Mouse (Mus musculus) midbrain, embryonic 15.5 days (tissue): Measurements from ENCODE around the gene Ccng2. TPM values are rescaled to one million over a fixed set of nuclear protein-coding genes. Genes with fewer than 3 reads are reported as not detected.
A peak's percentile ranks its signal among the peaks of the same experiment; 100 is the strongest.

ENCODE experiments used
- ATAC-seq: fragments of 200-750 bp; cut with Nextera tagmentation; replicated peaks from 2 replicates; pipeline ENCODE4 v1.8.0; 2017; ENCODE audit warnings: moderate TSS enrichment
- H3K27ac ChIP-seq: fragments of 300-500 bp; sonication (generic); 2 replicates; pipeline ENCODE4 v1.5.1; 2015; ENCODE audit warnings: mild to moderate bottlenecking, inconsistent platforms
- H3K27me3 ChIP-seq: fragments of 300-500 bp; sonication (generic); replicated peaks from 2 replicates; pipeline ENCODE4 v1.6.1; 2015; ENCODE audit warnings: inconsistent platforms
- H3K36me3 ChIP-seq: fragments of 300-500 bp; sonication (generic); replicated peaks from 2 replicates; pipeline ENCODE4 v1.6.1; 2015; ENCODE audit warnings: inconsistent platforms
- H3K4me1 ChIP-seq: fragments of 300-500 bp; sonication (generic); 2 replicates; pipeline ENCODE4 v1.6.1; 2015; ENCODE audit warnings: inconsistent platforms
- H3K4me2 ChIP-seq: fragments of 300-500 bp; sonication (generic); 2 replicates; pipeline ENCODE4 v1.6.1; 2015; ENCODE audit warnings: inconsistent platforms, mild to moderate bottlenecking, moderate library complexity
- H3K4me3 ChIP-seq: fragments of 300-500 bp; sonication (generic); 2 replicates; pipeline ENCODE4 v1.5.1; 2015; ENCODE audit warnings: mild to moderate bottlenecking, inconsistent platforms
- H3K9ac ChIP-seq: fragments of 300-500 bp; sonication (generic); 2 replicates; pipeline ENCODE4 v1.6.1; 2015; ENCODE audit warnings: mild to moderate bottlenecking, inconsistent platforms
- H3K9me3 ChIP-seq: fragments of 300-500 bp; sonication (generic); 2 replicates; pipeline ENCODE4 v1.6.1; 2016; ENCODE audit warnings: inconsistent platforms
- WGBS: fragments of 180-500 bp; shearing (Covaris S2); methylation state at CpG from one replicate; pipeline ENCODE4 v1.1.7; 2015; ENCODE audit warnings: mixed read lengths; 5-methylcytosine and 5-hydroxymethylcytosine counted together
- polyA plus RNA-seq: library from polyadenylated mRNA; unstranded; fragments of >200 nt; fragmentation: Nextera tagmentation; extraction: Ambion mirVana; gene quantifications from 2 replicates; pipeline ENCODE4 v1.2.1, GENCODE M21; 2015

Ccng2 gene
- 83.0 and 92.7 TPM in 2 replicates for polyA plus RNA-seq

DNA sequence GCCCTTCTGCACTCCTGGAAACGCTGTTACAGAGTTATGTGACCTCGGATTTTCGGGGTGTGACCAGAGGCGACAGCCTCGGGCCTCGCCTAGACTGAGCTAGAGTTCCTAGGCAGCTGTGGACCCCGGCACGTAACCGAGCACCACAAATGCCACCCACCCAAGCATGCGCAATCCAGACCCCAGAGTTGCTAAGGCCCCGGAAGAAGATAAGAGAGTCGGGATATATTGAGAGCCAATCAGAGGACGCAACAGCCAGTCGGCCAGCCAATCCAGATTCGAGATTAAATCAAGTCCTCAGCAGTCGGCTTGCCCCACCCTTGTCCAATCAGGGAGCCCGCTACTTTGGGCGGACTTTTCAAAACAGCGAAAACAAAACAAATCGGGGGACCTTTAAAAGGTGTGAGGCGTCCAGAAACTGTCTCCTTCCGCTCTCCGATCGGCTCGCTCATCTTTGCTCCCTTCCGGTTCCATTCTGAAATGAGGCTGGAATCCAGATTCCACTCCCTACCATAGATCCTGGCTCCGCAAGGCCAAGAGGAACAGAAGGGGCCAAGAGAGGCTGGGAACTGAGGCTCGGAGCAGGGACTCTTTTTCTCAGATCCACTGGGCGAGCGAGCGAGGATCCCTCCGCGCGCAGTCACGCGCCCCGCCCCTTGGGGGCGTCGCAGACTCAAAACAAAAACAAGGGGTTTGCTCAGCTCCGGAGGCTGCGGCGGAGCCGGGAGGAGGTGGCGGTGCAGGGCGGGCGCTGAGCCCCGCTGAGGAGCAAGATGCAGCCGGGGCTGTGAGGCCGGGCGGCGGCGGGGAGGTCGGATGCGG, at the start of gene Ccng2:
Gene Ccng2 (plus strand): TSS at position 375 of the 822 bp plus-strand sequence.
- peak; percentile 96 for ATAC-seq
- Histone ChIP-seq H3K36me3 (peaks cover 12% of the 10 kb centered on the region; the same call in 1 of the 2 replicates), H3K9ac (peak within 1 kb of the TSS; percentile 98), H3K27ac (peak within 1 kb of the TSS; percentile 96), H3K4me3 (peak within 1 kb of the TSS; percentile 98), H3K27me3 (no peaks in the 10 kb centered on the region), H3K4me2 (peak within 1 kb of the TSS; percentile 56), H3K4me1 (peaks cover 21% of the 10 kb centered on the region), H3K9me3 (no peaks in the 10 kb centered on the region)
- WGBS: under 1% methylated on average over 54 of the region's 54 CpGs

DNA sequence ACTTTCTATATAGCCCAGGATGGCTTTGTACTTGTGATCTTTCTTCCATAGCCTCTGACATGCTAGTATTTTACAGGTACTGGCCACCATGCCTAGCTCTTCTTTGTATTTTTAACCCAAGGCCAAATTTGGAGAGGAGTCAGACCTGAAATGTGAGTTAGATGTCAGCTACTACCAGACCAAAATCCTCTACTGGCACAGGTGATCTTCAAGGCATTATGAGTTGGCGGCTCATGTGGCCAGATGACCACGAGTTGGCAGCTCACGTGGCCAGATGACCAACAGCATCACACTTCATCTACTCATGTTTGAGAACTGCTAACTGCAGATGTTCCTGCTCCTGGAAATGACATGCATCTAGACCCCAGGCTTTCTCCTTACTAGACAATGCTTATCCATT, 48.7 kb upstream of the Ccng2 start:
- Histone ChIP-seq H3K9me3 (no peaks in the 10 kb centered on the region), H3K27me3 (no peaks in the 10 kb centered on the region), H3K9ac (no peak overlapping the region), H3K4me1 (no peaks in the 10 kb centered on the region), H3K4me2 (no peak overlapping the region), H3K36me3 (no peaks in the 10 kb centered on the region), H3K27ac (no peak overlapping the region), H3K4me3 (no peak overlapping the region)
- WGBS: 84% methylated on average over 3 of the region's 3 CpGs
- ATAC-seq: no peak

DNA sequence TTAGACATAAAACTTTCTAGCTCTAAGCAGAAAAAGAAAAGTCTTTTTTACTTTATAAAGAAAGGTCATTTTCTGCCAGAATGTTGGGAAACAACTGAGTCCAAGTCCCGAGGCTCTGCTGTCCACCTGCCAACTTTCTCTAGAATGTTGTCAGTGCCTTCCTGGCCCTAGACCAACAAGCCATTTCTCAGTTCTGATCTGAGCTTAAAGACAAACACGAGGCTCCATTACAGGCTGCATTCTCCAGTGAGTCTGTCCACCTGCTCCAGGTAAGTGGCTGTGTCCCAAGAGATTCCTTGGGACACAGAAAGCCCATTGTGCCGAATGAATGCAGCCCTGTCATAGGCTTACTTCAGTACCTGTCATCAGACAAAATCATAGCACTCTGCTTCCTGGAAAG, 45.4 kb upstream of the Ccng2 start:
- H3K4me1 ChIP-seq: no peaks in the 10 kb centered on the region
- H3K27me3 ChIP-seq: no peaks in the 10 kb centered on the region
- 76% methylated on average over 3 of the region's 3 CpGs for WGBS
- H3K36me3 ChIP-seq: no peaks in the 10 kb centered on the region
- H3K4me3 ChIP-seq: no peak overlapping the region
- H3K9me3 ChIP-seq: no peaks in the 10 kb centered on the region
- no peak overlapping the region for H3K27ac ChIP-seq
- ATAC-seq: no peak
- H3K9ac ChIP-seq: no peak overlapping the region
- H3K4me2 ChIP-seq: no peak overlapping the region

DNA sequence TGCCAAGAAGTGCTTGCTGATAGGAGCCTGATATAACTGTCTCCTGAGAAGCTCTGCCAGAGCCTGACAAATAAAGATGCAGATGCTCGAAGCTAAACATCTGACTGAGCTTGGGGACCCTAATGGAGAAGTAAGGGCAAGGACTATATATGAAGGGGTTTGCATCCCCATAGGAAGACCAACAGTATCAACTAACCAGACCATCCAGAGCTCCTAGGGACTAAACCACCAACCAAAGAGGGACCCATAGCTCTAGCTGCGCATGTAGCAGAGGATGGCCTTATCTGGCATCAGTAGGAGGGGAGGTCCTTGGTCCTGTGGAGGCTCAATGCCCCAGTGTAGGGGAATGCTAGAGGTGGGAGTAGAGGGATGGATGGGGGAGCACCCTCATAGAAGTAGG, 42.5 kb upstream of the Ccng2 start:
- no peaks in the 10 kb centered on the region for H3K9me3 ChIP-seq
- H3K4me3 ChIP-seq: no peak overlapping the region
- no peak overlapping the region for H3K4me2 ChIP-seq
- 74% methylated on average over 2 of the region's 2 CpGs for WGBS
- ATAC-seq: no peak
- no peaks in the 10 kb centered on the region for H3K27me3 ChIP-seq
- H3K4me1 ChIP-seq: no peaks in the 10 kb centered on the region
- no peaks in the 10 kb centered on the region for H3K36me3 ChIP-seq
- H3K9ac ChIP-seq: no peak overlapping the region
- H3K27ac ChIP-seq: no peak overlapping the region

DNA sequence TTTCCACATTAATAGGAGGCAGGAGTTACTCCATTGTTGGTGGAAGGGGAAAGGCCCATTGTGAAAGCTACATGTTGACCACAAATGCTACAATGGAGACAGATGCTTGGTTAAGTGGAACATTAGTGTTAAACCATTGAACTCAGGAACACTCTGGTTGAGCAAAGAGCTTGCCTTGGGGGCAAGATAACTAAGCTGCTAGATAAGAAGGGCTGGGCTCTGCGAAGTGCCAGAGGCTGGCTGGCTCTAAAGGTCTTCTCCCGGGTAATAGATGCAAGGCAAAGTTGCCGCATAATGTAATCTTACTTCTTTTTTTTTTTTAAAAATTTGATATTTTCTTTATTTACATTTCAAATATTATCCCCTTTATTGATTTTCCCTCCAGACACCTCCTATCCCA, 39.9 kb upstream of the Ccng2 start:
- Histone ChIP-seq H3K4me3 (no peak overlapping the region), H3K9me3 (no peaks in the 10 kb centered on the region), H3K36me3 (no peaks in the 10 kb centered on the region), H3K27me3 (no peaks in the 10 kb centered on the region), H3K9ac (no peak overlapping the region), H3K4me2 (no peak overlapping the region), H3K4me1 (no peaks in the 10 kb centered on the region), H3K27ac (no peak overlapping the region)
- WGBS: 87% methylated on average over 3 of the region's 3 CpGs
- no peak for ATAC-seq

DNA sequence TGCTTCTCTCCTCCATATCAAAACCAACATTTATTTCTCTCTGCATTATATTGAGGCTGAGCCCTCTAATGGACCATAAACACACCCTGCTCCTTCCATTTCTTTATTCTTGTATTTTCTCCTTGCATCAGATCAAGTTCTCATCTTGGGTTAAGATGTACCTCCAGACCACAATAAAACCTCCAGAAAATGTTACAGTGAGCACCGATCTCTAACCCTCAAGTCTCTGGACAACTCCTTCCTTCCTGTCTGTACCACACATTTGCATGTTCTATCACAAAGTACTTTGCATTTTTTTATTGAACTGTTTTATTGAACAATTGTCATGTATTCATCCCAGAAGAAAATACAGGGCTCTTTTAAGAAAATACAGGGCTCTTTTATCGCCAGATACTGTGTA, 37.5 kb upstream of the Ccng2 start:
- Histone ChIP-seq H3K4me3 (no peak overlapping the region), H3K4me2 (no peak overlapping the region), H3K9ac (no peak overlapping the region), H3K4me1 (no peaks in the 10 kb centered on the region), H3K9me3 (no peaks in the 10 kb centered on the region), H3K36me3 (no peaks in the 10 kb centered on the region), H3K27me3 (no peaks in the 10 kb centered on the region), H3K27ac (no peak overlapping the region)
- 88% methylated on average over 2 of the region's 2 CpGs for whole genome bisulfite sequencing
- ATAC-seq: no peak

DNA sequence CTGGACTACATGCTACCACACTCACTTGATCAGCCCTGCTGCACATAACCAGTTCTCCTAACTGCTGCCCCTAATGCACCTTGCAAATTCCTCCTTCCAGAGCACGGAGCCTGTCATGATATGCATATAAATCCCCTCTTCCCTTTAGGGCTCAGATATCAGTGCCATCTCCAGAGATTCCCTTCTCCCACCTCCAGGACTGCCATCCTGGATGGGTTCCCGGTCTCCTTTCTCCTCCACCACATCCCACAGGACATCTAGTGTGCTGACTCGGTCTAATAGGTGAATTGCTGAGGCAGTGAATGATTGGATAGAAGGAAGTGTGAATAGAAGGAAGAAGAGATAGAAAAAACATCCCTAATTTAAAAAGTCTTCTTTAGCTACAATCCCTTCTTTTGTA, 35.3 kb upstream of the Ccng2 start:
- H3K4me2 ChIP-seq: no peak overlapping the region
- WGBS: 70% methylated on average over 3 of the region's 3 CpGs

DNA sequence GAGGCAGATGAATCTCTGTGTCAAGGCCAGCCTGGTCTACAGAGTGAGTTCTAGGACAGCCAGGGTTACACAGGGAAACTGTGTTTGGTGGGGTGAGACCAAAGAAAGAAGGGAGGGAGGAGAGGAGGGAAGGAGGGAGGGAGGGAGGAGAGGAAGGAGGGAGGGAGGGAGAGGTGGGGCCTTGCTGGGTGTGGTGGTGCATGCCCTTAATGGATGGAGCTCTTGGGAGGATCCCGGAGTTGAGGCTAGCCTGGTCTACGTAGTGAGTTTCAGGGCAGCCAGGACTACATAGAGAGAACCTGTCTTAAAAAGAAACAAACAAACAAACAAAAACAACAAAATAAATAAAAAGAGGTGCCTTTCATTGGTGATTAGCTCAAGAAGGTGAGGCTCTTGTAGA, 34.2 kb upstream of the Ccng2 start:
- no peaks in the 10 kb centered on the region for H3K36me3 ChIP-seq
- H3K4me2 ChIP-seq: no peak overlapping the region
- H3K27ac ChIP-seq: no peak overlapping the region
- H3K4me3 ChIP-seq: no peak overlapping the region
- ATAC-seq: no peak
- H3K27me3 ChIP-seq: no peaks in the 10 kb centered on the region
- no peak overlapping the region for H3K9ac ChIP-seq
- WGBS: 87% methylated on average over 2 of the region's 2 CpGs
- no peaks in the 10 kb centered on the region for H3K4me1 ChIP-seq
- H3K9me3 ChIP-seq: no peaks in the 10 kb centered on the region

More for the DNA sequence above, 35.3 kb upstream of the Ccng2 start:
- Histone ChIP-seq H3K9ac (no peak overlapping the region), H3K9me3 (no peaks in the 10 kb centered on the region), H3K36me3 (no peaks in the 10 kb centered on the region), H3K4me1 (no peaks in the 10 kb centered on the region), H3K4me3 (no peak overlapping the region), H3K27ac (no peak overlapping the region), H3K27me3 (no peaks in the 10 kb centered on the region)
- no peak for ATAC-seq

DNA sequence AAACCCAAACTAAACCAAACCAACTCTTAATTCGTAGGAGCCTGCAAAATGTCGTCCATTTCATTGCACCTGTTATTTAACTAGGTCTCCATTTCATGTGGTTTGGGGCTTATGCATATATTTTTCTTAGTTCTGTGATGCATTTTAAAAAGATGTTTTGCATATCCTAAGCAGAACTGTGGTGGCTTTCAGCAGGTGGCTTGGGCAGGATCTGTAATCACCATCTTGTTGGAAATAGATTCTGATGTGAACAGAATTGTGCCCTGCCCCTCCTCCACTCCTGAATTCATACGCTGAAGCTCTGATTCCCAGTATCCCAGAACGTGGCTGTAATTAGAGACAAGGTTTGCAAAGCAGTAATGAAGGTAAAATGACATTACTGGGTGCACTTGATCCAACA, 32.9 kb upstream of the Ccng2 start:
- Histone ChIP-seq H3K27ac (no peak overlapping the region), H3K4me2 (no peak overlapping the region), H3K4me3 (no peak overlapping the region), H3K36me3 (no peaks in the 10 kb centered on the region), H3K4me1 (no peaks in the 10 kb centered on the region), H3K9me3 (no peaks in the 10 kb centered on the region), H3K9ac (no peak overlapping the region), H3K27me3 (no peaks in the 10 kb centered on the region)
- 50% methylated on average over 4 of the region's 4 CpGs for WGBS
- ATAC-seq: no peak

DNA sequence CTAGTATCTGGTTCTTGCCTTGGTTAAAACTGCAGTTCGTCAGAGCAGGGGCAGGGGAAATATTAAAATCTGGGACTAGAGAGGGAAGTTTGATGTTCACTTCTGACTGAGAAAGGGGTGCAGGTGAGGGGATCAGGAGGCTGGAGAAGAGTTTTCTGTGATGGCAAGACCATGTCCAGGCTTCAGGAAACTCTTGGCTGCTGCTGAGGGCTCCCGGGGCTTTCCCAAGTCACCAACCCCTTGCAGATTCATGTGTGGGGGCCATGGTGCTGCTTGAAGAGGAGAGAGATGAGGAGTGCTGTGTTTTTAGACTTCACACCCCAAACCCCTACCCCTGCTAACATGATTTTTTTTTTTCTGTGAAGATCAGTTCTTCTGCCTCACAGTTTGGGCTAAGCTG, 32.5 kb upstream of the Ccng2 start:
- ATAC-seq: no peak
- Histone ChIP-seq H3K27me3 (no peaks in the 10 kb centered on the region), H3K36me3 (no peaks in the 10 kb centered on the region)

DNA sequence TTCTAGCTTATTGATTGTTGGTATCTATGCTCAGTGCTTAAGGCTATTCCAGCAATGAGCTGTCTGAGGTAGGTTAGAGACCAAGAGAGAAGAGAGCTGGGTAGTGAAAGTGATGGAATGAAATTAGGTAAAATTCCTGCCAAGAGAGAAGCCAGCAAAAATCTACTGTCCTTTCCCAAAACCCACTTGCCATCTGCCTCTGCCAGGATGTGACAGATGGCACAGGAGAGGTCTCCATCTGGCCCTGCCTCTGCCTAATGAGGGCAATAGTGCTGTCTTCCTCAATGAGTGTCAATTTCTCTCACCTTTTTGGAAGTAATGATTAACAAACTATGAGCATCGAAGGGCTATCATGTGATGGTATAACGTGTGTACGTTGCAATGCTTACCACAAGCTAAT, 31.2 kb upstream of the Ccng2 start:
- Histone ChIP-seq H3K4me3 (no peak overlapping the region), H3K27ac (no peak overlapping the region), H3K9ac (no peak overlapping the region), H3K27me3 (no peaks in the 10 kb centered on the region), H3K4me2 (no peak overlapping the region), H3K9me3 (no peaks in the 10 kb centered on the region), H3K36me3 (no peaks in the 10 kb centered on the region), H3K4me1 (no peaks in the 10 kb centered on the region)
- no peak for ATAC-seq
- WGBS: 83% methylated on average over 3 of the region's 3 CpGs

More for the DNA sequence above, 32.5 kb upstream of the Ccng2 start:
- no peak overlapping the region for H3K4me2 ChIP-seq
- H3K4me1 ChIP-seq: no peaks in the 10 kb centered on the region
- no peaks in the 10 kb centered on the region for H3K9me3 ChIP-seq
- no peak overlapping the region for H3K9ac ChIP-seq
- 87% methylated on average over 2 of the region's 2 CpGs for WGBS
- no peak overlapping the region for H3K27ac ChIP-seq
- no peak overlapping the region for H3K4me3 ChIP-seq

DNA sequence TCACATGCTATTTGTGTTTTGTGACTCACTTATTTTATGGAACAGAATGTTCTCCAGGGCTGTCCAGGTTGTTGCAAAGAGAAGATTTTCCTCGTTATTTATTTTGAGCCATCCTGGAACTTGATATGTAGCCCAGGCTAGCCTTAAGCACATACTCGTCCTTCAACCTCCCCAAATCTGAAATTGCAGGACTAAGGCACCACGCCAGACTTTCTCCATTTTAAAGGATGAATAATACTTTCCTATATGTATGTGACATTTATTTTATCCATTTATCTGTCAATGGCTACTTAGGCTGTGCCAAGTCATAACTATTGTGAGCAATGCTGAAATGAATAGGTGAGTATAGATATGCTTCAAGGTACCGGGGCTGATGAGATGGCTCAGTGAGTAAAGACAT, 30.5 kb upstream of the Ccng2 start:
- 82% methylated on average over 4 of the region's 4 CpGs for WGBS
- Histone ChIP-seq H3K9ac (no peak overlapping the region), H3K4me1 (no peaks in the 10 kb centered on the region), H3K36me3 (no peaks in the 10 kb centered on the region), H3K4me2 (no peak overlapping the region), H3K27ac (no peak overlapping the region), H3K9me3 (no peaks in the 10 kb centered on the region), H3K27me3 (no peaks in the 10 kb centered on the region), H3K4me3 (no peak overlapping the region)
- no peak for ATAC-seq
